Mouse (Mus musculus) CD8-positive naive resting alpha-beta T cell, adult 2 months (primary cell): ENCODE measurements around the gene Tmod4.
"Not testable (repeated sequence)": the region's sequence is repeated elsewhere in the genome, so short reads cannot be mapped to it uniquely, and the experiment has no call there.

Experiments used
- DNase-seq, 2 experiments: peaks; one replicate each; pipeline ENCODE4 v3.0.0; 2022; ENCODE audit warnings: low read depth in 2 of 2, low spot score in 2 of 2

Tmod4 gene

DNA sequence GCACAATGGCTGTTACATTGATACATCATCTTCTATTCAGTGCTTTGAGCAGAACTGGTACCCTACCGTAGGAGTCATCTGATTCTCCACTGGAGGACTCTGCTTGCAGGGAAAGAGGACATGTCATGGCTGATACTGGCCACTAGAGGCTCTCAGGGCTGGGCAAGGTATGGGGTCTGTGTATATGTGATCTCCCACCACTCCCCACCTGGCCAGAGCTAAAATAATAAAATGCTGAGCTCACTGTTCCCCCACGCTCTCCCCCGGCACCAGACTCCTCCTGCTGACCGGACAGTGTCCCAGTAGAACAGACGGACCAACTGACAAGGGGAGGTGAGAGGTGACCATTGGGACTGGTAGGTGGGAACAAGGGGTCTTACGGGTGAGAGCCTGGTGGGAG, at the start of gene Tmod4:
Gene Tmod4 (plus strand): TSS at position 231 of the 400 bp plus-strand sequence.
- DNase-seq = no peak

DNA sequence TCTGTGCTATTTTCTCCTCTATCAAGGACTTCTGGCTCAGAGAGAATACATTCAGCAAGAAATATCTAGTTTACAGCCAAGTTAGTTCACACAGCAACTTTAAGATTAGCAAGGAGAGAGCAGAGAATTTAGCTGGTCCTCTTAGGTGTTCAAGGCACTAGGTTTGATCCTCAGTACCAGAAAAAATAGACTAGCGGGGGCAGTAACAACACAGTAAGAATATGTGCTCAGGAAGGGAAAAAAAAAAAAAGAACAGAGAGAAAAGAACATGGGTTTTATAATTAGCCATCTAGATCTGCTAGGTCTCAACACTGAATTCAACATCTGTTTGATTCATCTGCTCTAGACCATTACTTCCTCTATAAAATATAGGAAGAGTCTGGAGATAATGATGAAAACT, 36.2 kb upstream of the Tmod4 start:
- DNase-seq = no peak

DNA sequence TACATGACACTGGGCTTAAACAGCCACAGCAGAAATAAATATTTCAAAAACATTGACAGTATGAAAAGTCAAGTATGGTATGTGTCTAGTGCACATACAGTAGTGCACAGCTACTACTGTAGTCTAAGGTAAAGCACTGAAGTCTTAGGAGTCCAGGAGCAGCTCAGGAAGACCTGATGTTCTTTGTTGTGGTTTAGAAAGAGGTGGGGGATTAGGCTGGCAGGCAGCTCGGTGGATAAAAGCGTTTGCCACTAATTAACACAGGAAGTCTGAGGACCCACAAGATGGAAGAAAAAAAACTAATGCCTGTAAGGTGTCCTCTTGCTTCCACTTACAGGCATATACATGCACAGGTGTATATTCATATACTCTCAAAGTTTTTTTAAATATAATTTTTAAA, 23.4 kb upstream of the Tmod4 start:
- no peak for DNase-seq

DNA sequence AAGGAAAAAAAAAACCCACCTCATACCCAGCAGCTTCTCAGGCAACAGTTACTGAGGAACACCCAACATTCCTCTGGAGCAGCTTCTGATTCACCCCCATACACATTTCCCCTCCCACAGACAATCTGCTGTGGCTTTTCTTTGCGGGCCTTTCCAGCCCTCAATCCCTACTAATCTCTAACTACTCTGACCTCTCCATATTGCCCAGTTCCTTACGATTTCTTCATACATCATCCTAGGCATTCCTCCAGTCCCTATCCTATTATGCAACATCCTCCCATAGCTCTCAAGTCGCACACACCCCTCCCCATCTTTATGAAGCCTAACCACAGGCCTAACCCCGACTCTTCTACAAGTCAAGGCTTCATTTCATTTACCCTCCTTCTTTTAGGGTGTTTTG, 19.2 kb upstream of the Tmod4 start:
- DNase-seq = no peak

DNA sequence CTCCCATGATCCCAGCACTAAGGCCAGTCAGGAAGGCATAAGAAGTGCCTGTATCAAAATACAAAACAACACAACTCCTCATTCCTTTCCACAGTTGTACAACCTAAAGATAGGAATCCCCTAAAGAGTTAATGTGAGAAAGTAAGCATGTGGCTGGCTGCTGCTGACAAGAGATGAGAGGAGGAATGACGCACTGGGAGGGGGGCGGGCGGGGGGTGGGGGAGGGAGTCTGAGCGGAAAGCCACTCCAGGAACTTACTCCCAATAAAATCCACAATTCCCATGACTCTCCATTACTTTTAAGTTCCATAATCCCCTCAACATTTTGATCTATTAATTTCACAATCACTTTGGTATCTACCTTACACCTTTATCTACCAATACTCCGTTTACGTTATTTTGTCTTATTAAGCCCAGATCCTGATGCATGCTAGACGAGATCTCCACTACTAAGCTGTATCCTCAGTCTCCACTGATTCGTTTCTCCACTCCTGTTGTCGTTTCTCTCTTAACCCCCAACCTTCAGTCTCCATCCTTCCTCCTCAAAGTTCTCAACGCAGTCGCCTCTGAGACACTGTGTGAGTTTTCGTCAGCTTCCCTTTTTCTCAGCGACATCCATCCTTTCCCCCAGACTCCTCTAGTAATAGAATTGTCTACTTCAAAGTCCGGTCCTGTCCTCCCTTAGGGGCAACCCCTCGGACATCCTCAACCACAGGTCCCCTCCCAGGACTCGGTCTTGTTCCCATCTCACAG, 18.5 kb upstream of the Tmod4 start:
- DNase-seq = no peak

DNA sequence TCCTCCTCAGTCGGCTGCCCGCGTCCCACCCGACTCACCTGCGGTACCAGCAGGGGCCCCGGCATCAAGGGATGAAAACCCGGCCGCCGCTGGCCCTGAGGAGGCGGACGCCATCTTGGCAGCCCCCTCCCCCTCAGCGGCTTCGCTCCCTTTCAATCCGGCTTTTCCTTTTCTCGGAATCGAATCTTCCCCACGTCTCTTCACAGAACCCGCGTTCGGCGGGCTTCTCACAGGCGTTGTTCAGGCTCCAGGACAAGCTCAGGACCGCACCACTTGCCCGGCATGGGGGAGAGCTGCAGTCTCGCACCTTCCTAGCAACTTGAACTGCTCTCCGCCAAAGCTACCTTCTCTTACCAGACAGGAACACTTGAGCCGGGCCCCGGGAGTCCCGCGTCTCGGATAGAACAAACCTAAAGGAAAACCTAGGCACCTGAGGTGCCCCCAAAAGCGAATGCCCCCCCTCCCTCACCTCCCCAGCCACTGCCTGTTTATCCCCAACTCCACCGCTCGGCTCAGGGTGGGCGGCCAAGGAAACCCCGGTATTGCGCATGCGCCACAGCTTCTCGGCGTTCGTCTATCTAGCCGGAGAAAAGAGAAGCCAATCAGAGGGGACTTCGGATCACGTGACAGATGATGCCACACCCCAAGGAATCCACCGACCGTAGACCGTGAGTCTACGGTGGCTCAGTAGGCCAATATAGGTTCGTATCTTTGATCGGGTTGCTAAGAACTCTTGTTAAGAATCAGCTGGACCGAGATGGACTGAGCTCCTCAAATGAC, 17.7 kb upstream of the Tmod4 start, which contains the start of gene Pip5k1a:
Gene Pip5k1a (minus strand): TSS at position 593 of the 780 bp plus-strand sequence.
- DNase-seq = peak; percentile 92 to 94

DNA sequence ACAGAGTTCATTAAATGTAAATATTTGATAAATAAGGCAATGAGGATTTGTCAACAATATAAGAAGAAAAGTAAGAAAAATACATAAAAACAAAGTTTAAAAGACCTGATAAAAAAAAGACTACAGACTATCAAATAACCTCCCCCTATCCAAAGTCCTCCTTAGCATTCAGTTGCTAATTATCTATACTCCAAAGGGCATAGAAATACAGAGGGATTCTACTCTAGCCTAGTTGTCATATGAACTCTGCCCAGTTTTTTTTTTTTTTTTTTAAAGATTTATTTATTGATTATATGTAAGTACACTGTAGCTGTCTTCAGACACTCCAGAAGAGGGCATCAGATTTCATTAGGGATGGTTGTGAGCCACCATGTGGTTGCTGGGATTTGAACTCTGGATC, 17.0 kb upstream of the Tmod4 start:
- DNase-seq = not testable (repeated sequence)

DNA sequence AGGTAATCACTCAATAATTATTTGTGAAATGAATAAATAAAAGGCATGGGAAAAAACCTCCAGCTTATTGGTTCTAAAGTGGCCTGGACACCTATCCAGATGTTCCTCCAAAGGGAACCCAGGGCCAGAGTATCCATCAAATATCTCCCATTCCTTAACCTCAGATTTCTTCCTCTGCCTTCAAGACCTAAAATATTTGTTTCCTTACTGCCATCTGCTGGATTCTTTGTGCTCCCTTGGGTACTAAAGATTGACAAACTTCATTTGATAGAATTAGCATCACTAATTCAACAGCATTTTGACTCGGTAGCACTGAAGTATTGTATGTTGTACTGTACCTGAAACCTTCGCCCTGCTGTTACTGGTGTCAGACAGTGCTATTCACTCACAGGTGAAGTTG, 16.4 kb upstream of the Tmod4 start:
- DNase-seq = peak in 1 of 2 experiments; percentile 11

DNA sequence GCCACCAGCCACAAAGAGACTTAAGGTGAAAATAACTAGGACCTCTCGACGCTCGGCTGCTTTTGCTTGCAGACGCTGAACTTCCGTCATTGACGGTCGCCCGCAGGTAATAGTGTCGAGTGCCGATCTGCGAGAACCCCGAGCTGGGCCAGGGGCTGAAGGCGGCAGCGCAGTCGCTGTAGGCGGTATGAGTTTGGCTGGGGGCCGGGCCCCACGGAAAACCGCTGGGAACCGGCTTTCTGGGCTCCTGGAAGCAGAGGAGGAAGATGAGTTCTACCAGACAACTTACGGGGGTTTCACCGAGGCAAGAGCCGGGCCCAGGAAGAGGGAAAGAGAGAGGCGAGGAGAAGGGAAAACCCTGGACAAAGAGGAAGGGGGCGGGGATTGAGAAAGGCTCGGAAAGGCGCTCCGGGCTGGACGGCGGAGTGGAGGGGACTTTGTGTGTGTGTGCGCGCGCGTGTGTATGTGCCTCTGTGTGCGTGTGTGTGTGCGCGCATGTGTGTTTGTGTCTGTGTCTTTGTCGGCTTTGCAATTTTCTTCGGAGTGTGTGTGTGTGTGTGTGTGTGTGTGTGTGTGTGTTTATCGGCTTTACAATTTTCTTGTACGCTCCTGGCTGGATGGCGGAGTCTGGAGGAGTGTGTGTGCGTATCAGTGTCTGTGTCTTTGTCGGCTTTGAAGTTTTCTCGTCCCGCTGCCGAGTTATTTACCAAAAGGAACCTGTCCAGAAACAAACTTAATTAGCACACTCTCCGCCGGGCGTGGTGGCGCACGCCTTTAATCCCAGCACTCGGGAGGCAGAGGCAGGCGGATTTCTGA, 13.2 kb upstream of the Tmod4 start, which contains the start of gene Vps72:
Gene Vps72 (plus strand): TSS at position 112 of the 816 bp plus-strand sequence.
- DNase-seq = peak; percentile 82 to 87

DNA sequence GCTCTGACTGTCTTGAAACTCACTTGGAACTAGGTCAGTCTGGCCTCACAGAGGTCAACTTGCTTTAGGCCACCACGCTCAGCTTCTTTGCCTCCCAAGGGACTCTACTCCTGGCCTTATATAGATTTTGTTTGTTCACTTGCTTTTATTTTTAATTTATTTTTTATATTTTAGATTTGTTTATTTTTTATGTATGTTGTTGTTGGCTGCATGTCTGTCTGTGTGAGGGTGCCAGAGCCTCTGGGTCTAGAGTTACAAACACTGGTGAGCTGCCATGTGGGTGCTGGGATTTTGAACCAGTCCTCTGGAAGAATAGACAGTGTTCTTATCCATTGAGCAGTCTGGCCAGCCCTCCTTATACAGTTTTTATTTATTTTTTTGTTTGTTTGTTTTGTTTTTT, 11.5 kb upstream of the Tmod4 start:
- DNase-seq = no peak

DNA sequence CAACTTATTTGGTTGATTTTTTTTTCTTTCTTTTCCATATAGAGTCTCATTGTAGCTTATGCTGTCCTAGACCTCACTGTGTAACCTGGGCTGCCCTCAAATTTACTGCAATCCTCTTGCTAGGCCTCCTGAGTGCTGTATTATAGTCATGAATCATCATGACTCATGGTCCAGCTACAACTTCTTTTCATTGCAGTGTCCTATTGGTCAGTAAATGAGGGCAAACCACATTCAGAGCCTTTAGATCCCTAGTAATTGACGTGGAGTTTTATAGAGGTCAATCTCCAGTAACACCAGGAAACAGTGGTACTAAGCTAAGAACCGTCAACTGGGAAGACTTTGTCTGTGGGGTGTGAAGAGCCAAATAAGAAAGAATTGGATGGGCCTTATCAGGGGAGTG, 6.5 kb upstream of the Tmod4 start:
- no peak for DNase-seq

DNA sequence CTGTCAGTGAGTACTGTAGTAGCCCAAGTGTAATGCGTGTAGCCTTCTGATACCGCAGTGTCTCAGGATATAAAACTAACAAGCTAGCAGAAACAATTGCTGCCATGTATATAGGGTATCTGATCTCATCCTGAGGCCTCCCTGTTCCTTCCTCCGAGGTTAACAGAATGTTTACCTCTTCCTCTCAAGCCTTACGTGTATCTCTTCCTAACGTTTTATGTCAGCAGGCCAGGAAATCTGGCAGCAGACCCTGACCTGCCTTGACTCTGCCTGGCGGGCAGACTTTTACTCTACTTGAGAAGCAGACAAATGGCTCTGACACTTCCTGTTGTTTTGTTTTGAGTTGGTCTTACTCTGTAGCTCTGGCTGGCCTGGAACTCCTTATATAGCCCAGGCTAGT, 2.7 kb upstream of the Tmod4 start:
- no peak for DNase-seq

DNA sequence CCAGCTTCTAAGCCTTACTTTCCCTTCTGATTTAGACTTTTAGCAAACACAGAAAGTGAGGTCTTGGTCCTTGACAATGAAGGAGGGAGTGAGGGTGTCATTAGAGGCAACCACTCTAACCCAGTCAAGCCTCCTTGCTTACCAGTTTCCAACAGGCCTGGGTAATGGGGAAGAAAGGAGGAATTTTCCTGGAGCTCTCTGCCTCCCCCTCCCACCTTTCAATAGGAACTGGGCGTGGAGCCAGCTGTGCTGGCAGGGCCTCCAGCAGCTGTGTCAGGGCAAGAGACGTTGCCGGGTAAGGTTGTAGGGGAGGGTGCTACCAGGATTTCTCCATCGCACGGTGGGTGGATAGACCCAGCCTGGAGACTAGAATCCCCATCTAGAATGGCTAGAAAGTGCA, 696 bp downstream of the Tmod4 start:
- no peak for DNase-seq

DNA sequence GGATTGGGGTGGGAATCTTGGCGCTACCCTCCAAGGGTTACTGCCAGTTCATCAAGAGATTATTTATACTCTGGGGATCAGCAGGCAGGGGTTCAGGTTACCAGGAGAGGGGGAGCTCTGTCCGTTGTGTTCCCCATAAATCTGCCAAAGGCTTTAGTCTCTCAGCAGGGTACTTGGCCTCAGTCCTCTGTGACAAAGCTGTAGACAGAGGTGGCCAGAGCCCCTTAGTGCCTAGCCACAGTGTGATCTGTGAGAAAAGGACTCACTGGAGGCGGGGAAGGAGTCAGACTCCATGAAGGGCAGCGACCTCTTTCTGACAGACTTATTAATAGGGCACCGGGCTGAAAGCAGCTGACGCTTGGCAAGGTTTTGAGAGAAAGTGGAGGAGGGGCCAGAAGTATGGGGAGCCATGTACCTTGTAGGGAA, 5.0 kb downstream of the Tmod4 start:
- no peak for DNase-seq

DNA sequence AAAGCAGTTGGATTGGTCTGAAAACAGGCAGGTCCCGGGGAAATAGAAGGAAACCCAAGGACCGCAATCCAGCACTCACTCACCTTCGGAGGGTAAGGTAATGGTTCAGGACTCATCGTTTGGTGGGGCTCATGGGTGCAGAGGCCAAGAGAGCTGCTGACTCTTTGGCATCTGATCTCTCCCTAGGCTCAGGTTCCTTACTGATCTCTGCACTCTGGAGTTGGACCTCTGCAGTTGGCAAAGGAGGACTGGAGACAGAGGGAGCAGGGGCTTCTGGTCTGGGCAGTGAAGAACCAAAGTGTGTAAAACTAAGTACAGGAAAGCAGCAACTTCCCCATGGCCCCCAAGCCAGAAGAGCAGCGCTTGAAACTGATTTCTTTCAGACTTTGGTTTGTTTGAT, 5.8 kb downstream of the Tmod4 start:
- DNase-seq = no peak

DNA sequence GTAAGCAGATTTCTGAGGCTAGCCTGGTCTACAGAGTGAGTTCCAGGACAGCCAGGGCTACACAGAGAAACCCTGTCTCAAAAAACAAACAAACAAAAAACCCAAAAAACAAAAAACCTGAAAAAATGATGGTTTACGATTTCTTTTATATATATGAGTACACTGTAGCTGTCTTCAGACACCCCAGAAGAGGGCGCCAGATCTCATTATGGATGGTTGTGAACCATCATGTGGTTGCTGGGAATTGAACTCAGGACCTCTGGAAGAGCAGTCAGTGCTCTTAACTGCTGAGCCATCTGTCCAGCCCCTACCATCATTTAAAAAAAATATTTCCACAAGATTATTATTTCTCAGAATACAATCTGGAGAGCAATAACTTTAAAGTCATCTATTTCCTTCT, 8.1 kb downstream of the Tmod4 start:
- not testable (repeated sequence) for DNase-seq

DNA sequence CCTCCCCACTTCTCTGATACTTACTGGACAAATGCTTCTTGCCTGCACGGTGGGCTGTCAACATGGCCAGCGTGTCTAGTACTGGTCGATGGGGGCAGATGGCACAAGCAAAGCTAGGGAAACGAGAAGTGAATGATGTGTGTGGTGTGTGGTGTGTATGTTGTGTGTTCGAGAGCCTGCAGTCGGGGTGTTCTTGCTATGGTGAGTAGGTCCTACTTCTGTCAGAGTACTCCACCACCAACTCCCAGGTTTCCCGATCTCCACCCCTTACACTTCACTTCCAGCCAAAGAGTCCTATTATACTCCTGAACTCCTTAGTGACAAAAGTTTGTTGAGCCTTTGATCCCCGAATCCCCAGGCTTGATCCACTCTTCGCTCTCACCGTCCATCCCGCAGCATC, 8.9 kb downstream of the Tmod4 start:
- no peak for DNase-seq

DNA sequence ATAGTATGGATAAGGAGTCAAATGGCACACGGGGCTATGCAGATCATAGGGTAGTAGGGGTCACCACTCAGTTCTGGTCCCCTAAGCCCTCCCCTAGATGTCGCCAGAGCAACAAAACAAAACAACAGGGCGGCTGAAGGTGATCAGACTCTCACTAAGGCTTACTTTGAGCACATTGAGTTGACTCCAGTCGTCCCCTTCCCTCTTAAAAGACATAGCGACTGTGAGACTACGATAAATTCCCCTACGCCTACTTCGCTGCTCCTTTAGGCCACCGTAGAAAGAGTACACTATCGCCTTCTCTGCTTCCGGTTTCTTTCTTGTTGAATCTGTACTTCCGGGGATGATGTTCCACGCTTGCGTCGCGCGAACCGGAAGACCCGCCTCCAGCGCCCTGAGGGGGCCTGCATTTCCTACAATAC, 9.4 kb downstream of the Tmod4 start, which contains the start of the genes Scnm1 and Lysmd1:
Gene Scnm1 (minus strand): TSS at position 332 of the 422 bp plus-strand sequence.
Gene Lysmd1 (plus strand): TSS at position 409 of the 422 bp plus-strand sequence.
- DNase-seq = peak; percentile 82 to 88

DNA sequence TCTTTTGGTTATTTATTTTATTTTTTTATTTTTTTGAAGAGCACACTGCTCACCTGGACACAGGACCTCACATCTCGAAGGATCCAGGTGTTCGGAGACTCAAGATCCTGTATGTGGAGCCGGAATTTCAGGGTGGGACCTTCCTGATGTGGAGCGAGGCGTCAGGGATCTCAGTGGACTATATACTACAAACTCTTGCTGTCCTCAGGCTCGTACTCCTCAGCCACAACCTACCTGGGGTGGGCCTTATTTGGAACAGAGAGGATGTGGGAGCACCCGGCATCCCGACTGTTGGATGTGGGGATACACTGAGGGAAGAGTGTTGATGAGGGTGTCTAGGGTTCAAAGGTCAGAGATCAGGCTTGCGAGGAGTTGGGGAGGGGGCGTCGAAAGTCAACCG, 9.9 kb downstream of the Tmod4 start:
- DNase-seq = not testable (repeated sequence)

DNA sequence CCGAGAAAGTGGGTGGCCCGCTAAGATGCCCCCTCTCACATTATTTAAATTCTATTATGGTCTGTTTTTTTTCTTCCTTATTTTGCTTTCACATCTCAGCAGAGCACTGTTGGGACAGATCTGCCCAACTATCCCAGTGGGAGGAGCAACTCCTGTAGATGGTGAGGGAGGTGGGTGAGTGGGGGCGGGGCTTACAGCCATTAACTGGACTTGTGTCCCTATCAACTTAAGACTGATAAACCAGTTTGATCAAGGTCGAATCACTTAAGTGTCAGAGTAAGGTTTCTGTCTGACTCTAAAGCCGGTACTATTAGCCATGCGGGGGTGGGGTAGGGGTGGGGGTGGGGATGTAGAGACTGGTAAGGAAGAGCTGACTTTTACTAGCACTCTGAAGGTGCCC, 10.7 kb downstream of the Tmod4 start:
- DNase-seq = no peak

DNA sequence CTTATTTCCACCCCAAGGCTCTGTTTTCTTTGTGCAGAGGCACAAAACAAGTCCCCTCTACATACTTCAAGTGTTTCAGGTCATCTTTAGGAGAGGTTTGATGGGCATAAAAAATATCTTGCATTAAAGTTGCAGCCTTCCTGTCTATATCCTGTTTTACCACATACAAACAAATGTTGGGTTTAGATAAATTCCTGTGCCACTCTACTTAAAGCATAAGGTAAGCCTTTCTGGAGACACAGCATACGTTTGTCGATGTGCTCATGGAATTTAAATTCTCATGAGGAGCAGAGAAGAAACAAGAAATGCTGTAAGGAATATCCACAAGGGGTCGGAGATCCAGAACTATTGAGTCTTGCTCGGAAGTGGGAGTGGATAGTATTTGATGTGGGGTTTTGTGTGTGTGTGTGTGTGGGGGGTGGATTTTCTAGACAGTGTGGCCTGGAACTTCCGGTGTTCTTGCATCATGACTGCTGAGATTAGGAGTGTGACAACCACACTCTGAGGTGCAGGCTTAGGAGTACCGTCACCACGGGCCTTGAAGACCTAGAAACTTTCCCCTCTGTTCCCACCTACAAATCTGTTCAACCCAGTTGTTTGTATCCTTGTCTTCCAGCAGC, 11.3 kb downstream of the Tmod4 start:
- peak; percentile 62 to 79 for DNase-seq
